Mouse (Mus musculus): ENCODE data around the gene Serac1.

Gene Serac1

DNA sequence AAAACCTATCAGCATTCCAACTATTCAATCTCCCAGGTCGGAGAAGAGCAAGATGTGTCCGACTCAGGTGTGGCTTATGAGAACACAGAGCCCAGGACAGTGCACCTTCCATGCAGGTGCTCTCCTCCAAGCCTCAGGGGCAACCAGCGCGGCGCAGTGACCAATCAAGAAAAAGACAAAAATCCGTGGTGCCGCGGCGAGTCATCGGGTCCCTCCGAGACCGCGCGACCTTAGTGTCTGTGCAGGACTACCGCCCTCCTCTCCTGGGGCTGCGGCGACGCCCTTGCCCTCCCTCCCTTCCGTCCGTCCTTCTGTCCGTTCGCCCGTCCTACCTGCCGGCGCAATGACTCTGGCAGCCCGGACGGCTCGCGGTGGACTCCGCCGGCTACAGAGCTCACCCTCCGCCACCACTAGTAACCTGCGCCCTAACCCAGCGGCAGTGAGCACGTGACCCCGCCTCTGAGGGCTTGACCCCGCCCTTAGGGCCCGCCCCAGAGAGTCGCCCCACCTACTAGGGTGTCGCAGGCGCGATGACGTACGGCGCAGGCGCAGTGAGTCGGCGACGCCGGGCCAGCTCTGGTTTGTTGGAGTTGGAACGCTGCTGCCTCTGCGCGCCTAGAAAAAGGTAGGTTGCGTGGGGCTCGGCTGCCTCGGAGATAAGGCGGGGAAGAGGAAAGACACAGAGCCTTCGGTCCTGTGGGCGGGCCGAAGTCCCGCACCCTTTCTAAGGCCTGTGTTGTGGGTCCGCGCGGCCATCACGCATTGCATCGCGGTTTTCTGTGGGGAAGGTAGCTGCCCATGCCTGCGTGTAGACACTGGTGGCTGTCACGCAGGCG, at the start of gene Serac1, which contains the start of gene Gtf2h5:
Gene Serac1 (minus strand): TSS at position 455 of the 836 bp plus-strand sequence.
Gene Gtf2h5 (plus strand): TSS at position 500 of the 836 bp plus-strand sequence.
- peak; percentile 98 for DNase-seq

DNA sequence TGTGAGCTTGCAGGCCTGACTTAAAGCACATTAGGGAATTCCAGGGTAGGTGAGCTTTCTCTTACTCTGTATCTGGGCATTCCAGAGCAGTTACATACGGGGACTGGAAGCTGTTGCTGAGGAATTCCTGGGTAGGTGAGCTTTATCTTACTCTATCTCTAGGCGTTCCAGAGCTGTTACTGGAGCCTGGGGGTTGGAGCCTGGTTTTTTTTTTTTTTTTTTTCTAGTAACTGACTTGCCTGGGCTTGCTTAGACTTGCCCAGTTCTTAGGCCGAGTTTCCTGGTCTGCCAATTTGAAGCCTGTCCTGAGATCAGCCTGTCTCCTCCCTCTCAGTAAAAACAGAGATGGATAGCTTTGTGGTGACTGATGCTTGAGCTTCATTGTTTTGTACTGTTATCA, 48.5 kb upstream of the Serac1 start:
- DNase-seq: no peak

DNA sequence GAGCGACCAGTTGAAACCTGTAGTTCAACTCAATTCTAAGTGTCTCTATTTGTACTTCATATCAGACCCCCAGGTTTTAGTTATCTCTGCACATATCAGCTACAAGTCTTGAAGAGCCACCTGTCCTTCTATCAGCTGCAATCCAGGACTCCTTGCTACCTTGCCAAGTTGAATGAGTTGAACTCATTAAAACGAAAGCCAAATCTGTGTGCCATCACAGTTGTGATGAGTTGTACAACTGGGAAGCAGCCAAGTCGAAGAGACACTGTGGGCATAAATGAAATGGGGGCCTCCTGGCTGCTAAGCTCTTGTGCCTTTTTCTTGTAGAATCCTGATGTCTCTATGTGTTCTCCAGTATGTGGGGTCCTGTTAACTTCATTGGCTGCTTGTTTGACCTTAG, 45.9 kb upstream of the Serac1 start:
- DNase-seq: no peak

DNA sequence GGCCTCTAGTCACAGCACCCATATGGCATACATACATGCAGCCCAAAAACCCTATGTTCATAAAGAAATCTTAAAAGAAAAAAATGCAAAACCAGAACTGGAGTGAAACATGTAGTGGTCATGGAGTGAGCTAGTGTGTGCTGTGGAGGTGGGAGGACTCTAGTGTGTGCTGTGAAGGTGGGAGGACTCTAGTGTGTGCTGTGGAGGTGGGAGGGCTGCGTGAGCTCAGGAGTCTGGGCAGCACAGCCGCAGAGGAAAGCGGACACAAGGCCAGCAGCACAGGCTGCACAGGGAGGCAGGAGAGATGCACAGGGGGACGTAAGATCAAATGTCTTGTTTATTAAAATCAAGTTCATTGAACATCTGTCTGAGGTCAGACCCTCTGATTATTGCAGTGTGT, 44.2 kb upstream of the Serac1 start:
- no peak for DNase-seq

DNA sequence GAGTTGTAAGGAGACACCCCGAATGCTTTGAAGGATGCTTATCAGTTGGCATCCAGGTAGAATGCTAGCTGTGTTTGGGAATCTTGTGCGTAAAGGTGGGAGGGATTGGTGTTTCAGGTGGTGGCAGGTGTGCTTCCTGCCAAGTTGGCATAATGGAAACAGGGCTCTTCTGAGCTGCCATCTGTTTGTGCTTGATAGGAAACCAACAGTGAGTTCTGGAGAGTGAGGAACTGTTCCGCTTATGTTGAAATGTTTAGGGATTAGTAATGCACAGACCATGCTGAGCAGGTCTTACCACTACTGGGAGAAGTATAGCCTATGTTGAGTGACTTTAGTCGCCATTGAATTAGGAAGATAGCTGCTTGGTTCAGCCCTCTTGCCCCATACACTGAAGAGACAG, 39.3 kb upstream of the Serac1 start:
- no peak for DNase-seq

DNA sequence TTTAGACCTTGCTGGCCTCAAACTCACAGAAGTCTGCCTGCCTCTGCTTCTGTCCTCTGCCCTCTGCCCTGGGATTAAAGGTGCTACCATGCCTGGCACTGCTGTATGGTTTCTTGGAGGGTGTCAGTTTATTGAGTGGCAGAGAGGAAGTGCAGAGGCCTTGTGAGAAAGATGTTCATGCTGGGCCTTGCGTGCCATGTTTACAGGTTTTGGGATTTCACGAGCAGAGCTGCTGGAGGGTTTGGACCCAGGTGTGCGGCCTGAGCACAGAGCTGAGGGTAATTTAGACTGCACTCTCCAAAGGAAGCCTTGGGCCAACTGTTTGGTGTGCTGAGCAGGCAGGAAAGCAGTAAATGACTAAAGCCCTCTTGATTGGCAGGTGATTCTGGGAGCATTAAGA, 38.4 kb upstream of the Serac1 start:
- DNase-seq: no peak

DNA sequence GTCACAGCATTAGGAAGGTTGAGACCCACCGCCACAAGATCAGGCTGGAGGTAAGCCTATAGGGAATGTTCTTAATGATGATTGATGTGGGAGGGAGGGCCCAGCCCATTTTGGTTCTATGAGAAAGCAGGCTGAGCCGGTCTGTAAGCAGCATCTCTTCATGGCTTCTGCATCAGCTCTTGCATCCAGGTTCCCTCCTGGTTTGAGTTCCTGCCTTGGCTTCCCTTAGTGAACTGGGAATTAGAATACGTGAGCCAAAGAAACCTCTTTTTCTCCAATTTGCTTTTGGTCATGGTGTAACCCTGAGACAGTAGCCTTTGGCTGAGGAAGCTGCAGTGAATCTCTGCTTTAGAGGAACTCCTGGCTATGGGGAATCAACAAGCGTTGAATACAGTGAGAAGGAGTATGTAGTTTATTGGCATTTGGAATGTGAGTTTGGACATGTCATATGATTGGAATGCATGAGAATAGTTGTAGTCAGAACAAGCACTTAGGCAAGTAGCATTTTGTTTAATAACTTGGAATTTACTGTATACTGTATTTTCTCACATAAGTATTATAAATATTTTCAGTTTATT, 37.7 kb upstream of the Serac1 start:
- DNase-seq: no peak

DNA sequence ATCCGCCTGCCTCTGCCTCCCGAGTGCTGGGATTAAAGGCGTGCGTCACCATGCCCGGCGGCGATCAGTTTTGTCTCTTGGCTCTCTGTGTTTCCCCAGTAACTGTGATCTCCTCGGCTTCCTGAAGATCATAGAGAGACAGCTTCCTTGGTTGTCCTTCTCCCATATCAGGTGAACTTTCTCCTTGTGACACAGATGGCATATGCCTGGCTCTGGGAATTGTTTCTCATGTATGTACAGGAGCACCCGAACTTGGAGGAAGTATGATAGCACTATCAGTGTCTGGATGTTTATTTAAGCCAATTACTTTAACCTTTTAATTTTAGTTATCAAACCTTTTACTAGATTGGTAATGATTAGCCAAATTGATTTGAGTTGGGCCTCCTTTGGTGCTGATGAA, 35.5 kb upstream of the Serac1 start:
- DNase-seq: no peak

DNA sequence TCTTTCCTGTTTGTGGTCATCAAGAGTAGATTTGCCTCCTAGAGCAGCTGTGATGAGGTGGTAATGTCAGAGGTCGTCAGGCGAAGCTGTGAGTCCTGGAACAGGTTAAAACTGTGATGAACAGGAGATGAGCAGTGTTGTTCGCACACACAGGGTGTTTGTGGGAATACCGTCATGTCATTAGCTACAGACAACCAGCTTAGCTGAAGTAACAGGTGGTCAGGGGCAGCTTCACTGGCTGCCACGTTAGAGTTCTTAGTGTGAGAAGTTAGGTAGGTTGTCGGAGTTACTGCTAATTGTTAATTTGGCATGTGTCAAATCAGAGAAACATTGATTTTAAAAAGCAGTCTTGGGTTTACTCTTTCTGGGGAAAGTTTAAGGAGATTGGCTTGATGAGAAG, 34.1 kb upstream of the Serac1 start:
- no peak for DNase-seq

DNA sequence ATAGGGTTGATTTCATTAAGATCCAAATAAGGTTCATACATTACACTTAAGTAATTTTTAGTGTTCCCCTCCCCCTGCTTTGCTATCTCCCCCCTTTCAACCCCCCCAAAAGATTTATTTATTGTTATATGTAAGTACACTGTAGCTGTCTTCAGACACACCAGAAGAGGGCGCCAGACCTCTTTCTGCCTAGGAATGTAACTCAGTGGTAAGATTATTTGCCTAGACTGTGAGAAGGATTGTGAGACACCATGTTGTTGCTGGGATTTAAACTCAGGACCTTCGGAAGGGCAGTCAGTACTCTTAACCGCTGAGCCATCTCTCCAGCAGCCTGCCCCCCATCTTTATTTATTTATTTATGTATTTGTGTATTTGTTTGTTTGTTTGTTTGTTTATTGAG, 31.4 kb upstream of the Serac1 start:
- DNase-seq: no peak

DNA sequence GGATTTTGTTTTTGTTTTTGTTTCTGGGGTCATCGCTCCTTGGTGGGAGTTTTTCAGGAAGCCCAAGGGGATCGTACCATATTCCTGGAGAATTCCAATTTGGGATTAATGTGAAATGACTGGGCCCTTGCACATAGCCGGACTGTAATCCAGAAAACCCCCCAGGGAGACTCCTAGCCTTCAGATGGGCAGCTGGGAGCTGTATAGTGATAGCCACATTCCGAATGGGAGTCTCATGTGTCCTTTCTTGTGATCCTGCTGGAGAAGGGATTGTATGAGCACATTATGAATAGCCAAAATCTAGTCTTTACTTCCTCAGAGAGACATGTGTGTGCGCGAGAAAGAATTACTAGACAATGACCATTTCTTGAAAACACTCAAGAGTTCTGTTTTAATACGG, 28.6 kb upstream of the Serac1 start:
- DNase-seq: no peak

DNA sequence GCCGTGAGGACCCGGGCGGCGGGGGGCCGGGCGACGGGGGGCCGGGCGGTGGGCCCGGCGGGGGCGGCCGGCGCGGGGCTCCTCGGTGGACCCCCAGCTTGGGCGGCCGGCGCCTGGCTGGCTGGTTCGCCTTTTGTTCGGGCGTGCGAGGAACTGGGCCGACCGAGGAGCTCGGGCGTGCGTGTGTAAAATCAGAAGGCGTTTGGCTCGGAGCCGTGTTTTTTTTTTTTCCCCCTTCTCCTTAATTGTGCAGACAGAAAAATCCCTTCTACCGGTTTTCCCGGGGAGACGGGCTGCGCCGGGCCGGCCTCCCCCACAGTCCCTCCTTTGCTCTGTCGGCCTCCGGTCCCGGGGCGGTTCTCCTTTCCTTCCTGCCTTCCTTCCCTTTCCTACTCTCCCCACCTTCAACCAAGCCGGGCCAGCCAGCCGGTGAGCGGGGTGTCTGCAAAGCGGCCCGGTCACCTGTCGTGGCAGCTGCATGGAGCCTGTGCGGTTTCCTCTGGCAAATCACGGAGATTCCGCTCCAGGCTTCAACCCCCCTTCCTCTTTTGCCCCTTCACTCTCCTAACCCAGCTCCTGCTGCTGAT, 27.6 kb upstream of the Serac1 start:
- DNase-seq: peak; percentile 53

DNA sequence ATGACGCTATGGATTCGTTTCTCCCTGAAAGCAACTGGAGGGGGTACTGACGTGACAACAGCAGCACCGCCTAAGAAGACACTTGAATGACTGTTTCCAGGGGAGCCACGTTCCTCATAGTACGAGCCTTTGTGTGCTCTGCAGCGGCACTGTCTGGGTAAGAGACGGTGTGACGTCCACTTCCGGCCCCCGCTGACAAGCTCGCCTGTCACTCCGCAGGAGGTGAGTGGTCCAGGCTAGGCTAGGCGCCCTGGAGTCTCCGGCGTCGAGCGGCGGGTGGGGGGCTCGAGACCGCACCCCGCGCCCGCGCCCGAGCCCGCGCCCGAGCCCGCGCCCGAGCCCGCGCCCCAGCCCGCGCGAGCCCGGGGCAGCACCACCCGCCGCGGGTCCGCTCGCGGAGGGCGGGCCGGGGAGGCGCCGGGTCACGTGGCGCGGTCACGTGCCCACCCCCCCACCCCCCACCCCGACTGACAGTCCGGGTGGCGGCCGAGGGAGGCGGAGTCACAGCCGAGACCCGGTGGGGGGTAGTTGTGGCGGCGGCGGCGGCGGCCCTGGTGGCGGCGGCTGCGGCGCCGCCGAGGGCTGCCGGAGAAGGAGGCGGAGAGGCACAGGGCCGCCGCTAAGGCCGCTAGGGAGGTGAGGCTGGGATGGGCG, 26.9 kb upstream of the Serac1 start, which contains the start of gene Tulp4:
Gene Tulp4 (plus strand): TSS at position 77 of the 654 bp plus-strand sequence.
- peak; percentile 85 for DNase-seq

DNA sequence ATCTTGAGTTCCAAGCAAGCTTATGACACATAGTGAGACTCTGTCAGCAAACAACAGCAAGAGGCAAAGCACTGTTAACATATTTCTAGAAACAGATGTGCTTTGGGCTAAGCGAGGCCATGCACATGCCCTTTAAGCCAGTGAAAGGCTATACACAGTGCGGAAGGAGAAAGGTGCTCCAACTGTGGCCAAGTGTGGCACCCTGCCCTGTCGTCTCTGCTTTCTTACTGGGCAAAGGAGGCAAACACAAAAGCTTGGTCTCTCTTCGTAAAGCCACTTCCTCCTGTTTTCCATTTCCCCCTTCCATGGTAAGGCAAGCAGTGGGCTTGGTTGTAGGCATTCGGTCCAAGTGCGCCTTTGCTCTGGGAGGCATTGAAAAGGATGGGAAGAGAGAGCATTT, 24.0 kb upstream of the Serac1 start:
- no peak for DNase-seq

DNA sequence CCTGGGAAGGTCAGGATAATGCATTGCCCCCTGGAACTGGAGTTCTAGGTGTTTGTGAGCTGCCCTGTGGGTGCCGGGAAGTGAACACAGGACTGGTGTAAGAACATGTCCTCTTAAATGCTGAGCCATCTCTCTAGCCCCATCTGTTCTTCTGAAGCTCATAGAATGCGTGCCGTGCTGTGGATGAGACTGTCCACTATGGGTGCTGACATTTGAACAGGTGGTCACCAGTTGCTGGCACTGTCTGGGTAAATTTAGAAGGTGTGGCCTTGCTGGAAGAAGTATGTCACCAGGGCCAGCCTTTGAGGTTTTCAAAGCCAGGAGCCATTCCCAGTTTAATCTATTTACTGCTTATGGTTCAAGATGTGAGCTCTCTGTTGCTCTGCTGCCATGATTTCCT, 22.7 kb upstream of the Serac1 start:
- DNase-seq: no peak

DNA sequence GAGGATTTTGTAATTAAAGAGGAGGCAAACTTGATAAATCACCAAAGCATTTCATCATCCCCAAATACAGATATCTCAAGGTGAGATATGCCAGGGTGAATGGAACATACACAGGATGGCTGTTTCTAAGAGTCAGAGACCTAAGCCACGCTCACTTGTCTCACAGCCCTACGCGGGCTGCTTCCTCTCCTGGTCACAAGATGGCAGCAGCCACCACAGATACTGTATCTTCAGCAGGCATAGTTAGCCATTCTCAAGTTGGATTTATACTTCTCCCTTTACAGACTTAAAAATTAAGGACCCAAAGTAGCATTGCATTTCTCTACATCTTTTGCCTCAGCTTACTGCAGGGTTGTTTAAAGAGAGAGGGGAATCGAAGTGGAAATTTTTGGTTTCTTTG, 18.3 kb upstream of the Serac1 start:
- peak; percentile 67 for DNase-seq

DNA sequence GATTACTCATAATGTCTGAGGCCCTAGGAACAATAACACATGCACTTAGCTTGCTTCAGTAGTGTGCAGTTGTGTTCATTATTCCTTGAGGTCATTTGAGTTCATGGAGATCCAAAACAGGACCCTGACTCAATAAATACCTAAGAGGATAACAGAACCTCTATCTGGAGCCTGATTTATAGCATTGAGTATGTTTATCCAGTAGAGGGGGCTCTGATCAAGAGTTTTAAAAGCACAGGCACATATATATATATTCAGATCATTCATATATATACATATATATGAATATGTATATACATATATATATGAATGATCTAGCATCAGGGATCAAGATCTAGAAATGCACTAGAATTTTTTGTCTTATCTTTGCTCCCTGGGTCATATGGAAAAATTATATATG, 16.0 kb upstream of the Serac1 start:
- no peak for DNase-seq

DNA sequence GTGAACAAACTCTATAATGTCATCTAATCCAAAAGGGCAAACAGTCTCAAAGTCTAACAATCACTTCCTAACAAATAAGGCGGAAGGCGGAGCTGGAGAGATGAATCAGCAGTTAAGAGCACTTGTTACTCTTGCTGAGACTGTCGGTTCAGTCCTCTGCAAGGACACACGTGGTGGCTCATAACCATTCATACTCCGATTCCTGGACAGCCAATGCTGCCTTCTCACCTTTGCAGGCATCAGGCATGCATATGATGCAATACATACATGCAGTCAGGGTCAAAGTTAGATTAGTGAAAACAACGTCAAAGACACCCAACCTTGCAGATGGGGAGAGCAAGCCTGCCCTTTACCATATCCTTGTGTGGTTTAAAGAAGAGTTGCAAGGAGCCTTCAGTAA, 12.1 kb upstream of the Serac1 start:
- DNase-seq: no peak

DNA sequence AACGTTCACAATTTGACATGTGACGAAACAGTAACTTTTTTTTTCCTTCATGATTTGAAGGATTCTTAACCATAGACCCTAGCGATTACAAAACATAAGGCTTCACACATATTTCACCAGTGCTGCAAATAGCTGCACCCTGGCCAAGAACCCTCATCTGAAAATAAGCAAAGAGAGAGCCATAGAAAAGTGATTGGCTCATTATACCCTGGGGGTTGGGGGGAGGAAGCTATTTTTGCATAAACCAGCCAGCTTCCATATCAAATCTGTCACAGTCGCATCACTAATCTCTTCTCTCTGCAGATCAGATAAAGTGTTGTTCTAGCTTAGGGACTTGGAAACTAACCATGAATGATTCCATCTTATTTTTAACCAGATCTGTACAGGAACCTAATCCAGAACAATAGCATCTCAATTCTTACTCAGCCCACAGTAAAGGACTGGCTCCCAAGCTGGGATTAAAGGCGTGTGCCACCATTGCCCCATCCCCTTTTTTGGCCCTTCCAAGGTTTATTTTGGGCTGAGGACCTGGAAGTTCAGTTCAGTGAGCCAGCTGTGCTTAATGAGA, 3.9 kb upstream of the Serac1 start:
- DNase-seq: no peak

DNA sequence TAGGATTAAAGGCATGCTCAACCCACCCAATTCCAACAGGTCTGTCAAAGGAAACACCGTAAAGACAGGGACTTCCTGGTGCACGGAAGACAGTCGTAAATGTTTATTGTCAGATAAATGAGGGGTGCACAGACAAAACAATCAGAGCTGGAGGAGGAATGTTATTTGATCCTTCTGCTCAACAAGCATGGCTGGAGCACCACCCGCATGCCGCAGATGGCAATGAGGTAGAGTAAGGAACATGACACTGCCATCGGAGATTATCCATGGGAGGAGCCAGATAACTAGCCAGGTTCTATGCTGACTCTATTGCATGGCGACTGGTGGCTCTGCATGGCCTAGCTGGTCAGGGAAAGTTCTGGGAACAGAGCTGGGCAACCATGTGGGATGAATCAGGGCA, 6.1 kb downstream of the Serac1 start:
- DNase-seq: no peak

DNA sequence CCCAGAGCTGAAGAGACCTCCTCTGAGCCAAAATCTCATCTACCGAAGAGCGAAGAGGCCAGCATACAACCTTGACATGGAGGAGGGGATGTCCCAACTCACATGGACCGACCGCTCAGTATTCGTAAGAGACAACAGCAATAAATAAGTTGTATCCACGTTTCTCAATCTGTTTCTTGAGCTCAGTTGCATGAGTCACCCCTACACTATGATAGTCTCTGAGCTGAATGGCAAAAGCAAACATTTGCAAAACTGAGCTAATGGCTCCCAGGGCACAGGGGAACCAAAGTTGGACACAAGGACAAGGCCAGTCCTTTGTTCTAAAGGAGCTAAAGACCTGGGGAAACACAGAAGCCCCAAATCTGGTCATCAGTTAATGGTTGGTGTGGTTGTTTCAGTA, 9.7 kb downstream of the Serac1 start:
- no peak for DNase-seq

DNA sequence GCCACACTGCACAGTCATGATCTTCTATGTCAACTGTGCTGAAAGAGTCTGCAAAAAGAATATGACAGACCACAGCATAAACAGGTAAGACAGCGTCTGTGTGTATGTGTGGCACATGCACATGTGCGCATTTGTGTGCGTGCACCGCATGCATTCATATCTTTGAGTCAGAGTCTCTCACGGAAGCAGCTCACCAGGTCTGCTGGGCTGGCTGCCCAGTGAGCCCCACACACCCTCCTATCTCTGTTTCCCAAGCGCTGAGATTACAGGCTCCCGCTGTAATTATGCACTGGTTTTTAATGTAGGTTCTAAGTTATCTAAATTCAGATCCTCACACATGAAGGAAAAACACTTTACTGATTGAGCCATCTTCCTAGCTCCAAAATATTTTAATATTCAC, 11.9 kb downstream of the Serac1 start:
- no peak for DNase-seq

DNA sequence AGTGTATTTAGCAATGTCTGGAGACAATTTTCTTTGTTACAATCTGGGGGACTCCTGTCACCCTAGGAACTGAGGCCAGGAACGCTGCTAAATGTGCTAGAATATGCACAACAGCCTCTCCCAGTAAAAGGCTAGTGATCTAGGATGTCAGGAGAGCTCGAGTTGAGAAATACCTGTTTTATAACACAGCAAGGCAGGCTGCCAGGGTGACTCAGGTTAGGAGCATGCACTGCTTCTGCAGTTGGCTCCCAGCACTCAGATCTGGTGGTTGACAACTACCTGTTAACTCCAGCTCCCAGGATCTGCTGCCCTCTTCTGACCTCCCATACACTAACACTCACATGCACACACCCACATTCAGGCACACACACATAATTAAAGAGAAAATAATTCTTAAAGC, 13.5 kb downstream of the Serac1 start:
- DNase-seq: no peak
